Mouse (Mus musculus) B cell, adult 2 months (primary cell): ENCODE measurements around the gene Tmtc3.

Source experiments
- DNase-seq, 2 experiments: peaks; one replicate each; pipeline ENCODE4 v3.0.0; 2022

Gene Tmtc3

DNA sequence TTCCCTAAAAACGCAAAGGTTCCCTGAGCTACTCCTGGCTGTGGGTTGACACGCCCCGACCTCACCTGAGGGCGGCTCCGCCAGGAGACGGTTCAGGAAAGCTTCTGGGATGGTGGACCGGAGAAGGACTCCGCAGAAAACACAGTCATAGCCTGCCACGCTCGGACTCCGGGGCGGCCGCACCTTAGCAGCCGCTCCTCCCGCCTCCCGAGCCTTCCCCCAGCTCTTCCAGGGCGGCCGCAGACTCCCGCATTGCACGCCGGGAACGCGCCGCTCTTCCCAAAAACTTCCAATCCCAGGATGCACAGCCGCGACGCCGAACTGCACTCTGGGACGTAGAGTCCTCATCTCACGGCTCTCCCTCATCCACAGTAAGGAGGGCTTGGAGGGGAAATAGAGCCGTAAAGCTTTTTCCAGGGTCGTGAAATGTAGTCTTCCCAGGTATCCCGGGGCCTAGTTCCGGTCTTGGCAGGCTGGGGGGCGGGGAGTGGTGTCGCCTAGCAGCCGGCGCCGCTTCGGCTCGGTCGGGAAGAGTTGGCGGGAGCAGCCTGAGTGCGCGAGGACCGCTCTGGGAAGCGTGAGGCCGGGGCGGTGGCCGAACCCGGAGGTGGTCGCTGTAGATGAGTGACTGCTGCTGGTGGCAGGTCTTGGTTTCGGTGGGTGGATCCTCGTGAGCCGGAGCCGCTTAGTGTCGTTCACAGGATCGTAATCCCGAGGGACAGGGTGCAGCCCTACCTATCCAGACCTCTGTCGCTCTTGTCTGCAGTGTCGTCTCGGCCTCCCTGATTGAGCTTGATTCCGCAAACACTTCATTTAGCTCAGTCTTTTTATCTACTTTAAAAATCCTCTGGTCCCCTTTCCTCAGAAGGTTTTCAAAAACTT, at the start of gene Tmtc3, which contains the start of gene Cep290:
Gene Tmtc3, minus strand, starts transcription at position 254 of the 882 bp plus-strand sequence.
Gene Cep290, plus strand, starts transcription at position 462 of the 882 bp plus-strand sequence.
- peak; percentile 37 to 41 for DNase-seq

DNA sequence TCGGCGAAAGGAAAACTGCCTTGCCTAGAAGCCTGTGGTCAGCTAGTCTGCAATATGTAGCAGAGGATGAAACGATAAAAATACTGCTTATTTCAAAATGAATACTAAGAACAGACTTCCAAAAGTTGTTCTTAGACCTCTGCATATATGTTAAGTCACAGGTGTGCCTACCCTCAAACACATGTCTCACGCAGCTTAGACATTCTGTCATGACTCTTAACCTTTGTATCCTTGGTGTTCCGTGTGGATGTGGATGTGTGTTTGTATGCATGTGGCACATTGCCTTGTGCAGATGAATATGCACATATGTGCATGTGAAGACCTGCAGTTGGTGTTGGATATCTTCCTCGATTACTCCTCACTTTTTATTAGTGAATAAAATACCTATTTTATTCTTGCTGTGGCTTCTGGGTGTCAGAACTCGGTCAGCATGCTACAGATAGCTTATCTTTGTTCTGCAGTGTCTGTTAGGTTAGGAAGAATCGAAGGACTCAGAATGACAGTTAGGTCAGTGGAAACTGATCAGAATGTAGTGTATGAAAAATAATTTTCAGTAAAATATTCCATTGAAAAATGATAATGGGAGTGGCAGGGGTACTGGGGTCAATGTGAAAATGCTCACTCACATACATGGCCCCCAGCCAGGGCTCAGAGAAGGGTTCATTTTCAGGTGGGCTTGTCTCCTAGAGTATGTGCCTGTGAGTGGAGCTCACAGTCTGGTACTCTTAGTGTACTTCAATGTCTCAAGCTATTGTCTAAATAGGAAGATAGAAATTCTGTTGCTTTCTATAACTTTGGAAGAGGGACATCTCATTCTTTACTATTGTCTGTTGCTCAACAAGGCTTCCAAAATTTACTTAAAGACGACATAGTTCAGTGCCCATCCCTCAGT, 37.6 kb upstream of the Tmtc3 start:
- DNase-seq, result no peak

DNA sequence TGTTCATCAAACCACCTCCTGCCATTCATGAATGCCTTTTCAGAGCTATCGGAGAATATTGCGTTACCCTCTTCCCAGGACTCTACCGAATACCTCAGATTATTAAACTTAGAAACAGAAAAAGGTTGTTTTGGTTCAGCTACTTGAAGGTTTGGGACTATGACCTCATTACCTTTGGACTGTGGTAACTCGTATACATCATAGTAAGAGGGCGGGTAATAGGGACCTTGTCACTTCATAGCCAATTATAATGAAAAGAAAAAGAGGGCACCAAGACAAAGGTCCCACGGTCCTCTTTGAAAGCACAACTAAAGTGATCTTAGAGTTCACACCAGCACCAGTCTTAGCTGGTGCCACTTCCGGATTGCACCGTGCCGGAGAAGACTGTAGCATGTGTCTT, 35.2 kb upstream of the Tmtc3 start:
- DNase-seq, result no peak

DNA sequence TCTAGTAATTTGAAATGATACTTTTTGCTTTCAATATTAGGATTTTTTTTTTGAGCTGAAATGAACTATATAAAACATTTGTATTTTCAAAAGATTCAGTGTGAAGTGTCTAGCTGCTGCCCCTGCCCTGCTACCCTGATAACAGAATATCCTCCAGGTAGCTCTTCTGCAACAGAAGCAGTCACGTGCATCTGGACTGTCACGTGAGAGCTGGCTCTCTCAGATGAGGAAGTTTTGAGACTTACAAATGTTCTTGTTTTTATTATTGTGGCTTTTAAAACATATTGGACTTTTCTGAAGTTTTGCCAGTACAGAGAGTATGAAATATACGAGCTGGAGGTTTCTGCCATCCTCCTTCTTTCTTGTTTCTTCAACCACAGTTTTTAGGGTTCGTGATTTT, 34.5 kb upstream of the Tmtc3 start:
- peak; percentile 31 to 33 for DNase-seq

DNA sequence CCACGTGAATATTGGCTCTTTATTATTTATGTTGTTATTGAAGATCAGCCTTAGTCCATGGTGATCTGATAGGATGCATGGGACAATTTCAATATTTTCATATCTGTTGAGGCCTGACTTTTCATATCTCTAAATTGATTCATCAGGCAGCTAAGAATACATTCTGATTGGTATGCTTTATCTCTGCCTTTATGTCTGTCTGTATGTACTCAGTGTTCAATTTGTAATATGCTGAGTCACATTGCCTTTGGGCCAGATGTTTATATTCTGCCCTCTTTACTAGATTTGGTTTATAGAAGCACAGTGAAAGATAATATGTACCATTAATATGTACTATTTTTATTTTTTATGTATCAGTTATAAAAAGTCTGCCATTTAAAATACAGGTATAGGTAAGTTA, 21.0 kb upstream of the Tmtc3 start:
- no peak for DNase-seq

DNA sequence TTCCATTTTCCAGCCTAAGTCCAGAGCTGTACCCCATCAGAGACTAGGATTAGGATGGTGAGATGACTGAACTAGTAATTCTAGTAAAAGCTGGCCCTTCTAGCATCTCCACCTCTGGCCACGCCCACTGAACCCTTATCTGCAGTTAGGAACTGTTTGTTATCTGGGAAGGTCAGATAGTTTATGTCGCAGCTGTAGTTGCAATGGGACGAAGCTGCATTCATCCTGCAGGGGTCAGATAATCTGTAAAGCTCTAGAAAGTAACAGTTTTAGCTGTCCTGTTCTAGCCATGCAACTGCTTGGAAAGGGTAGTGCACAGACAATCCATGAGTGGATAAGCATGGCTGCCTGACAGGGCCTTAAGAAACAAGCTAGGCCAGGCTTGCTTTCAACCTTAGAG, 11.2 kb upstream of the Tmtc3 start:
- DNase-seq, result no peak

DNA sequence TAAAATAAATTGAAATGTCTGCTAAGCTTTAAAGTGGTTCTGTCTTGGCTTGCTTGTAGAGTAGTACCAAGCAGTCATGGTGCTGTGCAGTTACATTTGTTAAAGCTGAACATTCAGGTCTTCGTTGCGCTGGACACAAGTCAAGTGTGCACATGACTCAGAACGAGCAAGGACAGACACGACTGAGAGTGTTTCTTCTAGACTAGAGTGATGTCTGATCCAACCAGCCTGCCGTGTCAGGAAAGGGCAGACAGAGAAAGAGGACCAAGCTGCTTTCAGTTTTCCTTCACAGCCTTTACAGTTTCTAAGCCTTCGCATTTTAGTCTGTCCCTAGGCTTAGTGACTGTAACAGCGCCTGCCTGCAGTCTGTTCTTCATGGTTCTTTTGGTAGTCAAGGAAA, 4.8 kb upstream of the Tmtc3 start:
- DNase-seq, result no peak

DNA sequence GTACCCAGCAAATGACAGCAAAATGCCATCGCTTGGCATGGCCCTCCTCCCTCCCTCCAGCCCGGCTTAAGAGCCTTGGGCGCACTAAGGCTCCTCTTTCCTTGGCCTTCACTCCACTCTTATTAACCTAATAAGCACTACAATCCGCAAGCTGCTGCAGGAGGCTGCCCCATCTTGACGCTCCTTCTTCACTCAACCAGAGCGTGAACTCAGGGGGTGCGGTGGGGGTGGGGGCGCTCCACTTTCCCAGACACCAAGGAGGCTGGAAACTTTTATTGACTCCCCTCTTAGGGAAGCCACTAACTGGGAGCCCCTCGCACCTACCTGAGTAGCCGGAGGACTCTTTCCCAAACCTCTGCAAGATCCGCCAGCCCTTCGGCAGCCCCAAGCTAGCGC, 451 bp downstream of the Tmtc3 start:
- peak; percentile 18 to 35 for DNase-seq

DNA sequence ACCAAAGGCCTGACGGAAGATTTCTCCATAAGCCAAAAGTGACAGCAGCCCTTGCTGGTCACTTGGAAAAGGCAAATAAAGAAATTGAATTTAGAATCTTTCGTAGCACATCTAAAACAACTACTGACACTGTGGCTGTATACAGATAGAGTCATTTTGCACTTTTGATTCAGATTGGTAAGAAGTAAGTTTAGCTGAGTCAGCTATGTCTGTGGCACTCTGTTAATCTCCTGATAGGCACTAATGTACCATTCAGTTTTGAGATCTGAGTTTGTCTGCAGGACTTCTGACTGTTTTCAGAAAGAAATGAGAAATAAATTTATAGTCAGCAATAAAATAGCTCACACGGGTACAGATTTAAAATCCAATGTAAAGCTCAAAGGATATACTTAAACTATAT, 7.6 kb downstream of the Tmtc3 start:
- DNase-seq, result no peak

DNA sequence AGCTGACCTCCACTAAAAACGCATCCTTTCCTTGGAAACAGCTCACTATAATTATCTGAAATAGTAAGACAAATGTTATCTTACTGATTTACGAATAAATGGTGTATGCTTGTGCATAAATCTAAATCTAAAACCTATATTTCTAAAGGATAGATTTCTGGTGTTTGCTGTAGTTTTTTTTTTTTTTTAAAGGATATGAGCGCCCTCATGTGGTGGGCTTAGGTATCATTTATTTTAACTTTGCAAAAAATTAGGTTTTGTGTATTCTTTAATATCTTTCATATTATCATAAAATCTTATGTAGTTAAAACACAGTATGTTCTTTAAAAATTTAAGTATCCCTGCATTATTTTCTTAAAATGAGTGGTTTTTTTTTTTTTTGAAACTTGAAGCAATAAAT, 12.1 kb downstream of the Tmtc3 start:
- peak in 1 of 2 experiments; percentile 5 for DNase-seq

DNA sequence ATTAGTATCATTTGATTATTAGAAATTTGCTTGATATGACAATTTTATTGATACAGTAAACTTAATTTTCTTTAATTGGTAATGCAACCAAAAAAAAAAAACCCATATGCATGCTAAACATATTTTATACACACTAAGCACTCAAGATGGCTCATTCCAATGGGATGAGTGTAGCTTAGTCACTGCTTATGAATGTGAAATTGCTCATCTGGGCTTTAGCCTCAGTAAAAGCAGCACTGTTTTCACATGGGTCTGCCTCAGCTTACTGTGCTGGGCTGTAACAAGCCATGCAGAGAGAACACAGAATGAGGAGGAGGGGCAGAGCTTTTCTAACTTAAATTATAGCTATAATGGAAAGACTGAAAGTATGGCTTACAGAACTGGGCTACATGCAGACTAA, 26.6 kb downstream of the Tmtc3 start:
- no peak for DNase-seq

DNA sequence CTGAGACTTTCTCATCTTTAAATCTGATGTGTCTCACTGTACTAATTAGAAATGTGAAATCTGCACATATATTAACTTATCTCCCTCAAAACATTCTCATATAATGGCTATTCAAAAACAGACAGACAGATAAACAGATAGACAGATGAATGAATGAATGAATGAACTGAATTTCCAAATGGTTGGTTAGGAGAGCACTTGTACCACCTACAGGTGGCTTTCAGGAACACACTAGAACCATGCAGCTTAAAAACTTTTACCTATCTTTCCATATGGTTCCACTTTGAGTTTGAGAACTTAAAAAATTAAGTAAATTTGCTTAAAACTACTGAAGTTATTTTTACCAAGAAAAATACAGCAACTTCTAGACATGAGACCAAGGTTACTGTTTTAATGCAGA, 37.8 kb downstream of the Tmtc3 start:
- DNase-seq, result no peak

DNA sequence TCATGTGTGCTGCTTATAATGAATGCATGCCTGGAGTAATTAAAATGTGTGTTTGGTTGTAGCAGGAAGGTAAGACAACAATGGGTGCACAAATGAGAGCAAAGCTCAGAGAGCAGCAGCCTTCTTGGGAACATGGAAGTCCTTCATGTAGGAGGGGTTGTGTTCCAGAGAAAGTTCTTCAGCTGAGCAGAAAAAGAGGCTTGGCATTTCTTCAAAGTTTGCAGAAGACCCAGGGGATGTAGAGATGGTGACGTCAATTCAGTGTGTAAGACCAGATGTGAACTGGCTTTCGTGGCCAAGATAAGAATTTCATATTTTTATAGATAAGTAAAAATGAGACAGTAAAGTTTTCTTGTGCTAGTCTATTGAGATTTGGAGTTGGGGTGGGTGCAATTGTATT, 59.6 kb downstream of the Tmtc3 start:
- no peak for DNase-seq

DNA sequence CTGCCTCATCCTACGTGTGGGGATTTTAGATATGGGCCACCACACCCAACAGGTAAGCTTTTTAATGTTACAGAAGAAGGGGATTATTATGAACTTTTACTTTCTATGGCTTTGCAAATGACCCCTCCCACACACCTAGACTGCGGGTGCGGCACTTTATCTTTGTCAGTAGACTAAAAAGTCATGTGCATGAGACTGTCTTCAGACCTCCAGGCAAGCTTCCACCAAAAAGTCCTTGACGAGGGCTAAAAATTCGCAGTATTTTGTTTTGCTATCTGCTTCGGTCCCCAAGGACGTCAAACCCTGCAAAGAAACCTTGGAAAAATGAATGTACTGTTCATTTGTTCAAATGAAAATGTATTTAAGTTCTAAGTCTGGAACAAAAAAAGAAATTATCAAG, 71.6 kb downstream of the Tmtc3 start:
- DNase-seq, result no peak

DNA sequence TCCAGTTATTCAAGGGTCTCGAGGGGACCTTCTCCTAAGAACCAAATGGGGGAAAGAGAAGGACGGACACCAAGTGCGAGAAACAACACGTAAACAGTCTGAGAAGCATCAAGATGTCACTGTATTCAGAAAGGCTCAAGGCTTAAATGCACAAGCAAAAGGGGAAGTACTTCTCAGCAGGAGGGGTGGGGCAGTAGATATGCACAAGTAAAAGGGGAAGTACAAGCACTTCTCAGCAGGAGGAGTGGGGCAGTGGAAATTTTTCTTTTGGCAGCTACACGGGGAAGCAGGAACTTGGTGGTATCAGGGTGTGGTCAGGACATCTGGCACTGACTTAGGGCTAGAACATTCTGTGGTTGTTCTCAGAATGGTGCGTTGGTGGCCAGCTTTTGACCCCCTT, 84.8 kb downstream of the Tmtc3 start:
- peak; percentile 3 to 6 for DNase-seq
